Mouse (Mus musculus): ENCODE measurements around the gene Syndig1l. TPM values are rescaled to one million over a fixed set of nuclear protein-coding genes. Genes with fewer than 3 reads are reported as not detected.

Syndig1l gene
- total RNA-seq, 2 experiments from 2014 or later: 0.23 TPM; not detected in 1

DNA sequence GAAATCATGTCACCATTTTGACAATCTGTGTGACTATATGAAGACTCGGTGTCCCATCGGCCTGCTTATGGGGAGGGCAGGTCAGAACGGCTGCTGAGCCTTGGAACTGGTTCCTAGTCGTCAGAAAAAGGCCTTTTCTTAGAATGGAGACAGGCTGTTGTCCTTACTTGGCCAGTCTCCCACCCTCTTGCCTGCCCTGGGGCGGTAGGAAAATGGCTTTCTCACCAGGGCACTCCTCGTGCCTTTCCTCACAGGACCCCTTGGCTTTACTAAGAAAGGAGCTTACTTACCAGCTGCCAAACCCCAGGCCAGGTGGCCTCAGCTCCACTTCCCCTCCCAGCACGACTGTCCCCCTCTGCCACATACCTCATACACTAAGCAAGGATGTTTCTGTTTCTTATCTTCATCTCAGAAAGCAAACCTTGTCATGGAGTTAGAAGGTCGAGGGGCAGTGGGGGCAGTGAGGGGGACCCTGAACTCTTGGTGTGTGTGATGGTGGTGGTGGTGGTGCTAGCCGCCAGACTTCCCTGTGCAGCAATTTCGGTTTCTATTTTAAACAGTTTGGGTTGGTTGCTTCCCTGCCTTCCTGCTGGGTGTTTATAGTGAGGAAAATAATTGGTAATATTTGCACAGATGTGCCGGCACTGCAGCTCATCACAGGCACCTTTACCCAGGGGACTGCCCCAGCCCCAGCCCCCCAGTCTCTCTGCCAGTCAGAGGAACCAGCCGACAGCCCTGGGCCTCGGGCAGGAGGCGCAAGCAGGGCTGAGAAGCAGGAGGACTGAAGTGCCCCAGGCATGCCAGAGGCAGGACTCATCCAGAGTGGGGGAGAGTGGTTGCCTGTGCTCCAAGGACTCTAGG, 23.7 kb downstream of the Syndig1l start:
- DNase-seq: peak; percentile 3 to 7

DNA sequence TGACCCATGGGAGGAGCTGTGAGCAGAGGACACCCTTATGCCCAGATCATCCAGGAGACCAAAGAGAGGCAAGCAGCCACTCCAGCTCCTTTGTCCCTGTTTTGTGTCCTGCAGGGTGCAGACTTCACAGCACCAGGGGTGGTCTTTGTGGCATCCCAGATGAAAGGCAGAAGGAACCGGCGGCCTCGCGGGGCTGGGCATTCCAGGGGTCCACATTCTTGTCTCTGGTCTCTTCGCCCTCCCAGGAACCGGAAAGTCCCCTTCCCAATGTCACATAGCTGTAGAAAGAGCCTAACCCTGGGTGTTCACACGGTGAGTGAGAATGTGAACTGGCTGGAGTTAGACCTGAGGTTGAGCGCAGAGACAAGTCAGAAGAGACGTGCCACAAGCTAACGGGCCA, 27.0 kb downstream of the Syndig1l start:
- DNase-seq: no peak

DNA sequence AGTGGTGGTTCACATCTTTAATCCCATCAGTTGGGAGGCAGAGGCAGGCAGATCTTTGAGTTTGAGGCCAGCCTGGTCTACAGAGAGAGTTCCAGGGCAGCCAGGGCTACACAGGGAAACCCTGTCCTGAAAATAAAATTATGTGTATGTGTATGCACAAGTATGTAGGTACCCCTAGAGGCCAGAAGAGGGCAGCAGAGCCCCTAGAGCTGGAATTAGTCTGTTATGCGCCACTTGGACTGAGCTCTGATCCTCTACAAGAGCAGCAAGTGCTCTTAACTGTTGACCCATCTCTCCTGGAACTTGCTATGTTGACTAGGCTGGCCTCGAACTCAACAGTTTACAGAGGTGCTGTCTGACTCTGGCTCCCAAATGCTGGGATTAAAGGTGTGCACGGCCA, 28.1 kb downstream of the Syndig1l start:
- DNase-seq: no peak

DNA sequence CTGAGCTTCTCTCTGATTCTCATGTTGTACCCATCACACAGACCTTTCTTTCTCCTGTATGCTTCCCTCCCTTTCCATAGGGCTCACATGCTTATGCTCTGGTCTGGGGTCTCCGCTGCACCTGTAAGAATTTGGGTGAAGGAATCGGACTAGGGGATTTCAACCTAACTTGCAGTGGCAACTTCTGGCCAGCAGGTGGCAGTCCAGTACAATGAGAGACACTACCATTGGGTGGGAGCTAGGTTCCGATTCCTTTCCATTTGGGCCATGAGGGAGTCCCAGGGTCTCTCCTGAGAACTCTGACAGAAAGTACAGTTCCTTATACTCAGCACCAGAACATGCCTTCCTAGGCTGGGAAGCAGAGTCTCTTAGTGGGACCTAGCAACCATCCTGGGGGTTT, 44.7 kb downstream of the Syndig1l start:
- peak; percentile 30 to 83 for DNase-seq

DNA sequence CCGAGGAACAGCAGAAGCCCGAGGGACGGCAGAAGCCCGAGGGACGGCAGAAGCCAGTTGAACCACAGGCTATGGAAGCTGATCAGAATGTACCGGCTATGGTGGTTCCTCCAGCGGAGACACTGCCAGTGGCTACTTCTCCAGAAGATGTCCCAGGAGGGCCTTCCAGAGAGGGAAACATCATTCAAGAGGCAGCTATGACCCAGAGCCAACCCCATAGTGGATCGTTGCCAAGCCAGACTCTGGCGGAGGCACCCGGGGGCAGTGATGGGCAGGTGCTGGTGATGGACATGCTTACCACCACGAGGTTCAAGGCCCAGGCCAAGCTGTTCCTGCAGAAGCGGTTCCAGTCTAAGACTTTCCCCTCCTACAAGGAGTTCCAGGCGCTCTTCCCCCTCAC, 48.4 kb downstream of the Syndig1l start:
- DNase-seq: no peak

DNA sequence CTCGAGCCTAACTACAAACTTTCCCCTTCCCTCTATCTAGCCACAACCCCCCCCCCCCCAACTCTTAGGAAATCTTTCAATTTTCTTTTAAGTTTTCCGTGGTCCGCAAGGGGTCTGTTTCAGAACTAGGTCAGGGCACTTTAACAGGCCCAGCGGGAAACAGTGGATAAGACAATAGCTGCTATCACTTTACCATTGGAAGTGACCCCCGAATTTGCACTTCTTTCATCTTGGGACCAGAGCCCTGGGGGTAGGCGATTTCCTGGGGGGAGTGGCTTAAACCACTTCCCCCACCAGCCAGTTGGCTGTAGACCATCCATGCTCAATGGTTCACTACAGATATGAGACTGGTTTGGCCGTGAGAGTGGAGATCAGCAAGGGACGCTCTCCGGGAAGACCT, 58.0 kb downstream of the Syndig1l start, which contains the start of gene Vrtn:
TSS of gene Vrtn (plus strand) at position 366 of the 400 bp plus-strand sequence.
- DNase-seq: no peak

DNA sequence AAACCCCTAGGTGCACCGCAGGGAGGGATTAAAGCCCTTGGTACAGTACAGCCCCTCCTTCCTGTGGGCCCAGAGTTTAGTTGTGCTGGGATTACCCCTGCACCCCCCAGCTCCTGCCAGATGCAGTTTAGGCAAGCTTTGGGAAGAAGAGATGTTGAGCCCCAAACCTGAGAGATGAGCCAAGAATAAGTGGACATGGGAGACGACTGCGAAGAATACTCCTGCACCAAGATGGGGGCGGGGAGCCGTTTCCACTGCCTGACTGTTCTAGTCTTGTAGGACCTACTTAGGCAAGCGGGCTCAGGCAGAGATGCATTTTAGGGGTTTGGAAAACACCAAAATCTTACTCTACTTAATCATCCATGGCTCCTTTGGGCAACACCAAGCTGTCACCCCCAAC, 58.4 kb downstream of the Syndig1l start:
- DNase-seq: no peak

DNA sequence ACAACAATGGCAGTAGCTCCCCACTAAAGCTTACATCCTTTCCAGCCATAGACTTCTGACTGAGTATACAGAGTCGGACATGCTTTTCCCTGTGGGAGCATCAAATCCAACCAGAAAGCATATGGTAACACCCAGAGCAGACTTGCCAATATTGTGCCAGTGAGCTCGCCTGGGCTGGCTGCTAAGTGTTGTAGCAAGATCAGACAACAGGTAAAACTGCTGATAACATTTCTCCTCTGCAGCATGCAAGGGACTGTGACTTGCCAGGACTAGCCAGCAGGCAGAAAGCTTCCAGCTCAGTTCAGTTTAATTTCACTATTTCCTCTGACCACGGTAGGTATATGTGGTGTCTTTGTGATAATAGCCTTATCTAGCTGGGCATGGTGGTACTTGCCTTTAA, 66.8 kb downstream of the Syndig1l start:
- no peak for DNase-seq

Other genes starting within 250 kb of the Syndig1l start
- 100 to 1,000 TPM; 223 to 267 TPM for gene Aldh6a1, start 247.8 kb downstream of the Syndig1l start, total RNA-seq (2021)
- 10 to 100 TPM in 1 of 2 experiments, 1 to 10 TPM in 1; 9.9 to 12.0 TPM for gene Lin52, start 247.4 kb downstream of the Syndig1l start, total RNA-seq (2021)
- gene Vsx2, start 129.1 kb downstream of the Syndig1l start, total RNA-seq (2021): not detected
- gene Abcd4, start 81.4 kb downstream of the Syndig1l start, total RNA-seq (2021): 1 to 10 TPM; 5.8 to 7.4 TPM
- gene Vrtn, start 57.8 kb downstream of the Syndig1l start, total RNA-seq (2021): not detected
- 10 to 100 TPM; 29.6 to 35.3 TPM for gene Npc2, start 74.3 kb upstream of the Syndig1l start, total RNA-seq (2021)
- 10 to 100 TPM; 88.4 to 92.6 TPM for gene Isca2, start 74.4 kb upstream of the Syndig1l start, total RNA-seq (2021)
- 1 to 10 TPM; 1.3 to 3.0 TPM for gene Ltbp2, start 177.7 kb upstream of the Syndig1l start, total RNA-seq (2021)

Measured in heart, adult 18-20 months (tissue).